Comparison of ENCODE assay signal across 10 mouse cellular contexts in genomic region chr10:68212061-68212915, GRCm38 (mm10).
A peak's percentile ranks its signal among the peaks of the same experiment; 100 is the strongest.
DNase-seq lines count a peak whose midpoint lies in the region; TF ChIP-seq lines count a peak whose summit lies in the region.
"Had no signal": no experiment of that assay in that cellular context is flagged by ENCODE, and none has a peak within 500 bp of the region (broad histone marks: within the 10 kb centered on the region; RNA-seq: fewer than 3 reads in every experiment).

No protein-coding gene starts in this region.

- H3K27ac ChIP-seq in liver, adult 2 months (replicated peaks; ENCODE audit: insufficient read depth, low read depth, low read length): peak overlapping the region; percentile 92
- H3K27ac ChIP-seq: heart, adult 2 months had no signal

- peaks cover 7% of the 10 kb centered on the region for H3K36me3 ChIP-seq in liver, adult 2 months (ENCODE audit: control insufficient read depth, insufficient read depth, low read length)
- H3K36me3 ChIP-seq: G1E had no signal

- TF ChIP-seq CTCF in liver, adult 2 months (IDR thresholded peaks at IDR 0.05; ENCODE audit: low read depth, low read length): no peak

- peak; percentile 79 for DNase-seq in heart, adult 11 months
- DNase-seq in heart, postnatal 25 days (ENCODE audit: low spot score): no peak
- DNase-seq in Muller cell, postnatal 12 days (ENCODE audit: inconsistent ontology term): peak; percentile 42
- DNase-seq in heart, postnatal 10 days: peak; percentile 40 to 50
- DNase-seq in liver, adult 2 months (ENCODE audit: extremely low read depth, low read depth, low spot score): peak; percentile 88
- no peak for DNase-seq in left cerebral cortex, adult 8-10 months (ENCODE audit: low spot score in 2 of 2)
- no peak for DNase-seq in cerebellum, adult 9-10 months
- no peak for DNase-seq in cerebellum, postnatal 14 days

- intact Hi-C loops in heart, postnatal 25 days (cut with DNase I): no loop called here
- intact Hi-C loops in heart, postnatal 10 days (cut with DNase I): no loop called here

- H3K9ac ChIP-seq in liver, adult 2 months (ENCODE audit: low read depth, low read length): peak overlapping the region; percentile 68

- peaks cover 25% of the 10 kb centered on the region; the same call in 1 of the 2 replicates for H3K79me2 ChIP-seq in liver, adult 2 months (ENCODE audit: control insufficient read depth, insufficient read depth, low read length)

- peaks cover 20% of the 10 kb centered on the region for H3K4me1 ChIP-seq in liver, adult 2 months (ENCODE audit: control insufficient read depth, insufficient read depth, low read length)

- H3K4me3 ChIP-seq in liver, adult 2 months (ENCODE audit: insufficient read depth, low read depth, low read length): 0 out of 2 replicates have a peak overlapping the region, but pooled peaks have one; percentile 24
- H3K4me3 ChIP-seq: heart, adult 2 months had no signal

- no peaks in the 10 kb centered on the region for H3K27me3 ChIP-seq in liver, adult 2 months (ENCODE audit: control insufficient read depth, insufficient read depth, low read length)

- no peak for TF ChIP-seq POLR2A in liver, adult 2 months (IDR thresholded peaks at IDR 0.05; ENCODE audit: extremely low read depth, insufficient read depth, low read length)

- 9% methylated on average over 10 of the region's 10 CpGs for WGBS in liver, adult 2 months

Comparison
In these comparisons a context has a peak if more than half of its experiments do, and no peak if none do; other contexts are left out.
1. DNase-seq: peak in heart, adult 11 months (single experiment), Muller cell, postnatal 12 days (single experiment), heart, postnatal 10 days (2 of 2) and liver, adult 2 months (single experiment); none in heart, postnatal 25 days (single experiment), left cerebral cortex, adult 8-10 months (0 of 2), cerebellum, adult 9-10 months (single experiment) and cerebellum, postnatal 14 days (0 of 2).